Mouse (Mus musculus): Measurements from ENCODE around the gene Tyw1. TPM values are rescaled to one million over a fixed set of nuclear protein-coding genes. Genes with fewer than 3 reads are reported as not detected.
A peak's percentile ranks its signal among the peaks of the same experiment; 100 is the strongest.

Tyw1 gene
- polyA plus RNA-seq, 1 experiment from 2014 or later, result 28.5 TPM

DNA sequence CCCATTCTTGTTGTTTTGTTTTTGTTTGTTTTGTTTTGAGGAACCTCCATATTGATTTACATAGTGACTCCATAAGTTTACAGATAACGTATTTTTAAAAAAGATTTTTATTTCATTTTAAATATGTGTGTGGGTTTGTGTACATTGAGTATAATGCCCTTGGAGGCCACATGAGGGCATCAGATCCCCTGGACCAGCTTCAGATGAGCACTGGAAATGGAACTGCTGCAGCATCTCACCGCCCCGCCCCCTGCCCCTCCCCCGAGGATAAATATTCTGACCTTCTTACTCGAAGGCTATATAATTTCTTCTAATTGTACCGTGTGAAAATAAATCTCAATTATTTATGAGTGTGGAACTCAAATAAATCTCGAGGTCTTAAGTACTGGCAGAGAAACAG is 99.8 kb downstream of the Tyw1 start:
- H3K36me3 ChIP-seq (ENCODE audit: control insufficient read depth, insufficient read depth, low read length), result no peaks in the 10 kb centered on the region
- H3K4me1 ChIP-seq (replicated peaks; ENCODE audit: control insufficient read depth, insufficient read depth, low read length), result no peaks in the 10 kb centered on the region
- no peaks in the 10 kb centered on the region for H3K9me3 ChIP-seq (ENCODE audit: control insufficient read depth, low read length)
- no peak overlapping the region for H3K4me2 ChIP-seq
- DNase-seq (ENCODE audit: low spot score) (no peak), ATAC-seq (replicated peaks; ENCODE audit: low FRiP score) (no peak)
- 52% methylated on average over 7 of the region's 7 CpGs for WGBS
- no peak overlapping the region for H3K4me3 ChIP-seq (ENCODE audit: low read depth, low read length)
- H3K27me3 ChIP-seq (replicated peaks; ENCODE audit: control insufficient read depth, insufficient read depth, low read length), result no peaks in the 10 kb centered on the region
- no peak overlapping the region for H3K27ac ChIP-seq (ENCODE audit: low read depth, low read length)
- no peak overlapping the region for H3K9ac ChIP-seq (ENCODE audit: low read depth, low read length)

- no peaks in the 10 kb centered on the region for H3K4me1 ChIP-seq (replicated peaks; ENCODE audit: control insufficient read depth, insufficient read depth, low read length)
- ATAC-seq (replicated peaks; ENCODE audit: low FRiP score) (no peak), DNase-seq (ENCODE audit: low spot score) (no peak)
- H3K9ac ChIP-seq (ENCODE audit: low read depth, low read length), result no peak overlapping the region
- no peak overlapping the region for H3K27ac ChIP-seq (ENCODE audit: low read depth, low read length)
- no peak overlapping the region for H3K4me2 ChIP-seq
- 63% methylated on average over 4 of the region's 4 CpGs for WGBS
- no peak overlapping the region for H3K4me3 ChIP-seq (ENCODE audit: low read depth, low read length)
- no peaks in the 10 kb centered on the region for H3K36me3 ChIP-seq (ENCODE audit: control insufficient read depth, insufficient read depth, low read length)
- no peaks in the 10 kb centered on the region for H3K27me3 ChIP-seq (replicated peaks; ENCODE audit: control insufficient read depth, insufficient read depth, low read length)
- no peaks in the 10 kb centered on the region for H3K9me3 ChIP-seq (ENCODE audit: control insufficient read depth, low read length)
Observed at GRCm38 (mm10) chr5:130363111-130363510, 107.7 kb downstream of the Tyw1 start.

DNA sequence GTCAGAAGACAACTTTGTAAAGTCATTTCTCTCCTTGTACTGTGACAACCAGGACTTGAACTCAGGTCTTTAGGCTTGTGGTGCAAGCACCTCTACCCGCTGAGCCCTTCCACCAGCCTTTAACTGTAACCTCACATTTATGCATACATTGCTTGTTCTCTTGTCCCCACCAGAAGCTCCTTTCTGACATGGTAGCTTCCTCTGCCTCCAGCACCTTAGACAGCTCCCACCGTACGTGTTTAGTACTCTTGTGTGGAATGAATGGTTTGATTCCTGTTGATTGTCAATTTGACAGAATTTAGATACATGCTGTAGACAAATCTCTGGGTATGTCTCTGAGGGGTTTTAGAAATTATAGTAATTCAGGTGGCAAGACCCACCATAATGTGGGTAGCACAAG is 108.4 kb downstream of the Tyw1 start:
- H3K9me3 ChIP-seq (ENCODE audit: control insufficient read depth, low read length), result no peaks in the 10 kb centered on the region
- DNase-seq (ENCODE audit: low spot score) (no peak), ATAC-seq (replicated peaks; ENCODE audit: low FRiP score) (no peak)
- H3K36me3 ChIP-seq (ENCODE audit: control insufficient read depth, insufficient read depth, low read length), result no peaks in the 10 kb centered on the region
- H3K4me1 ChIP-seq (replicated peaks; ENCODE audit: control insufficient read depth, insufficient read depth, low read length), result no peaks in the 10 kb centered on the region
- H3K27me3 ChIP-seq (replicated peaks; ENCODE audit: control insufficient read depth, insufficient read depth, low read length), result no peaks in the 10 kb centered on the region
- H3K4me2 ChIP-seq, result no peak overlapping the region
- H3K27ac ChIP-seq (ENCODE audit: low read depth, low read length), result no peak overlapping the region
- 36% methylated on average over 3 of the region's 3 CpGs for WGBS
- H3K4me3 ChIP-seq (ENCODE audit: low read depth, low read length), result no peak overlapping the region
- no peak overlapping the region for H3K9ac ChIP-seq (ENCODE audit: low read depth, low read length)

- WGBS, result 73% methylated on average over 6 of the region's 6 CpGs
- no peak overlapping the region for H3K9ac ChIP-seq (ENCODE audit: low read depth, low read length)
- H3K27ac ChIP-seq (ENCODE audit: low read depth, low read length), result no peak overlapping the region
- H3K4me3 ChIP-seq (ENCODE audit: low read depth, low read length), result no peak overlapping the region
- no peaks in the 10 kb centered on the region for H3K36me3 ChIP-seq (ENCODE audit: control insufficient read depth, insufficient read depth, low read length)
- ATAC-seq (replicated peaks; ENCODE audit: low FRiP score), result no peak
- no peaks in the 10 kb centered on the region for H3K9me3 ChIP-seq (ENCODE audit: control insufficient read depth, low read length)
- H3K4me2 ChIP-seq, result no peak overlapping the region
- H3K4me1 ChIP-seq (replicated peaks; ENCODE audit: control insufficient read depth, insufficient read depth, low read length), result no peaks in the 10 kb centered on the region
- no peaks in the 10 kb centered on the region for H3K27me3 ChIP-seq (replicated peaks; ENCODE audit: control insufficient read depth, insufficient read depth, low read length)
- DNase-seq (ENCODE audit: low spot score), result no peak
Observed at GRCm38 (mm10) chr5:130368236-130368635, 112.8 kb downstream of the Tyw1 start.

DNA sequence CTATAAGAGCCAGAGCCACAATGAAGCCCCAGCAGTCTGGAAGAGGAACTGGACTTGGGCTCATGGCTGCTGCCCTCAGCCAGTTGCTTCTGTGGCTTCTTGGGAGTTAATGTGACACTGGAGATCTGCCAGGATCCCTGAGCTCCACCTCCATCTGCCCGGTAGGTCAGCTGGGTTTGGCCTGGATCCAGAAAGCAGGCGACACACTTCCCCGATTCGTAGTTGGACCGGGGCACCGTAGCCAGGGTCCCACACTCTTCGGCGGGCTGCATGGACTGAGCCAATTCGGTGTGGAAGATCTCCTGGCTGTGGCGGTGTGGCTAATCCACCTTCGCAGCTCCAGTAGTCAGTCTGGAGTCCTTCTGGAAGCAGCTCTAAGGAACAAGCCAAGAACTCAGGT is 113.8 kb downstream of the Tyw1 start, which contains the start of gene Caln1:
TSS of gene Caln1 (plus strand) at position 219 of the 400 bp plus-strand sequence.
- no peaks in the 10 kb centered on the region for H3K9me3 ChIP-seq (ENCODE audit: control insufficient read depth, low read length)
- H3K4me1 ChIP-seq (replicated peaks; ENCODE audit: control insufficient read depth, insufficient read depth, low read length), result no peaks in the 10 kb centered on the region
- H3K27me3 ChIP-seq (replicated peaks; ENCODE audit: control insufficient read depth, insufficient read depth, low read length), result no peaks in the 10 kb centered on the region
- DNase-seq (ENCODE audit: low spot score) (no peak), ATAC-seq (replicated peaks; ENCODE audit: low FRiP score) (no peak)
- no peak within 1 kb of the TSS for H3K4me3 ChIP-seq (ENCODE audit: low read depth, low read length)
- no peak within 1 kb of the TSS for H3K4me2 ChIP-seq
- H3K36me3 ChIP-seq (ENCODE audit: control insufficient read depth, insufficient read depth, low read length), result no peaks in the 10 kb centered on the region
- no peak within 1 kb of the TSS for H3K27ac ChIP-seq (ENCODE audit: low read depth, low read length)
- WGBS, result 77% methylated on average over 11 of the region's 11 CpGs
- H3K9ac ChIP-seq (ENCODE audit: low read depth, low read length), result no peak within 1 kb of the TSS

DNA sequence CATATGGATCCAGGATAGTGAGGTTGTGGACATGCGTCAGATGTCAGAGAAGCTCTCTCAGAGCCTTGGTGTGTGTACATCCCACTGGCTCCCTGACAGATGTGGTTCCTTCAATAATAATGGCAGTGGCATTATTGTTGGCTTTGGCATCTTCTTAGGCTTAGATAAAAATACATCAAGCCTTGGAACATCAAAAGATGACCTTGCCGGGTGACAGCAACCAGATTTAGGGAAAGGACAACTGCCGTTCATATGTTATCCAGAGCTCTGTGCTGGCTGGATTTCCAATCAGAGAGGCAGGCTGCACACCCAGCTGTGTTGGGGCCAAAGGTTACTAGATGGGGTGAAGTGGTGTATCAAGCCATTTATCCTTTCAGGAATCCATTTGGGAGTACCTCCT is 120.0 kb downstream of the Tyw1 start:
- H3K27me3 ChIP-seq (replicated peaks; ENCODE audit: control insufficient read depth, insufficient read depth, low read length), result no peaks in the 10 kb centered on the region
- ATAC-seq (replicated peaks; ENCODE audit: low FRiP score), result no peak
- peaks cover 2% of the 10 kb centered on the region; the same call in 1 of the 2 replicates for H3K9me3 ChIP-seq (ENCODE audit: control insufficient read depth, low read length)
- no peak overlapping the region for H3K4me2 ChIP-seq
- H3K9ac ChIP-seq (ENCODE audit: low read depth, low read length), result no peak overlapping the region
- H3K4me1 ChIP-seq (replicated peaks; ENCODE audit: control insufficient read depth, insufficient read depth, low read length), result no peaks in the 10 kb centered on the region
- H3K27ac ChIP-seq (ENCODE audit: low read depth, low read length), result no peak overlapping the region
- no peak overlapping the region for H3K4me3 ChIP-seq (ENCODE audit: low read depth, low read length)
- no peak for DNase-seq (ENCODE audit: low spot score)
- 90% methylated on average over 3 of the region's 3 CpGs for WGBS
- H3K36me3 ChIP-seq (ENCODE audit: control insufficient read depth, insufficient read depth, low read length), result no peaks in the 10 kb centered on the region

DNA sequence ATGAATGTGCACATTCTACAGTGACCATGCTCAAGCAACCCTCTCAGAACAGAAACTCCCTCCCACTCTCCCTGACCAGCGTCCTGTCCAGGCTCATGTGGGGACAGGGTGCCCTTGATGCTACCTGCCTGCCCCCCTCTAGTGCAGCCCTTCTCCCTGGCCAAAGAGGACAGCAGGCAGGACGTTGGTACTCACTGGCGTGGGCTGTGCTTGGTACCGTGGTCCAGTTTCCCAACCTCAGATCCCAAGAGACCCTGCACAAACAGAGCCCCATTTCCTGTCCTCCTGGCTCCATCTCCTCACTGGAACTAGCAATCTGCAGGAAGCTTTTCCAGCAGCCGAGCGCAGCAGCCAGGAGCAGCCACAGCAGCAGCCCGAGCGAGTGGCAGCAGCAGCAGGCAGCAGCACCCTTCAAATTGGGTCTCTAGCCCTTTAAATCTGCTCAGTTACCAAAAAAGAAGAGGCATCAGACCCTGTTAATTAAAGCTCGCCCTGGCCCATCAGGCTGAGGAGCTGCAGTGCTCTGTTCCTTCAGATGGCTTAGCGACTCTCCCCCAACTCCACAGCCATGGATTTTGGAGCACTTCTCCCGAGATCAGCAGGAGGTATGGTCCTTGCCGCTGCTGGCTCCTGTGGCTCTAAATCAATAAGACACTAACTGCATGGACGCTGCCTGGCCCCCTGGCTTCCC is 128.9 kb downstream of the Tyw1 start, which contains the start of gene A330070K13Rik:
TSS of gene A330070K13Rik (minus strand) at position 410 of the 691 bp plus-strand sequence.
- Histone ChIP-seq H3K36me3 (ENCODE audit: control insufficient read depth, insufficient read depth, low read length) (no peaks in the 10 kb centered on the region), H3K9ac (ENCODE audit: low read depth, low read length) (no peak within 1 kb of the TSS), H3K27ac (ENCODE audit: low read depth, low read length) (no peak within 1 kb of the TSS), H3K4me1 (replicated peaks; ENCODE audit: control insufficient read depth, insufficient read depth, low read length) (no peaks in the 10 kb centered on the region), H3K4me3 (ENCODE audit: low read depth, low read length) (no peak within 1 kb of the TSS), H3K27me3 (replicated peaks; ENCODE audit: control insufficient read depth, insufficient read depth, low read length) (no peaks in the 10 kb centered on the region), H3K9me3 (ENCODE audit: control insufficient read depth, low read length) (peaks cover under 1% of the 10 kb centered on the region; the same call in 1 of the 2 replicates), H3K4me2 (peak within 1 kb of the TSS; percentile 27)
- 19% methylated on average over 13 of the region's 13 CpGs for WGBS
- DNase-seq (ENCODE audit: low spot score), result no peak
- no peak for ATAC-seq (replicated peaks; ENCODE audit: low FRiP score)

DNA sequence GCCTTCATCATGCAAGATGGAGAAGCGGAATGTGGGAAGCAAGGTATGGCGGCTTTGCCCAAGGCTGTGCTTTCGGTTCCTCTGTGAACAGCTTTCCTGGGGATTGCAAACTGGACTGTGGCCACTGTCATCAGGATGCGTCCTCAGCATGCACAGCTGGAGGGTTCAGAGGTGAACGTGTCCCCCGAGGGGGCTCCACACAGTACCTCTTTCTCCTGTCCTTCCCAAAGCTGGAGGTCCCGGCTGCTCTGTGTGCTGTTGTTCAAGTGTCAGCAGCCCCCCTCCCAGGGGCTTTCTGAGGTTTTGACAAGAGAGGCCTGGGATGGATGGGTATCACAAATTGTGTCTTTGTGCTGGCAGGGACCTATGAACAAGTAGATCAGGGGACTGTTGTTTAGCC is 131.0 kb downstream of the Tyw1 start:
- 81% methylated on average over 7 of the region's 7 CpGs for WGBS
- Histone ChIP-seq H3K36me3 (ENCODE audit: control insufficient read depth, insufficient read depth, low read length) (no peaks in the 10 kb centered on the region), H3K9me3 (ENCODE audit: control insufficient read depth, low read length) (no peaks in the 10 kb centered on the region), H3K27ac (ENCODE audit: low read depth, low read length) (no peak overlapping the region), H3K9ac (ENCODE audit: low read depth, low read length) (no peak overlapping the region), H3K4me3 (ENCODE audit: low read depth, low read length) (no peak overlapping the region), H3K27me3 (replicated peaks; ENCODE audit: control insufficient read depth, insufficient read depth, low read length) (no peaks in the 10 kb centered on the region), H3K4me1 (replicated peaks; ENCODE audit: control insufficient read depth, insufficient read depth, low read length) (no peaks in the 10 kb centered on the region), H3K4me2 (no peak overlapping the region)
- no peak for DNase-seq (ENCODE audit: low spot score)
- no peak for ATAC-seq (replicated peaks; ENCODE audit: low FRiP score)

All from liver, embryonic 11.5 days (tissue).